Mouse (Mus musculus) left cerebral cortex, adult 2 months (tissue): ENCODE results near the gene Sec24c. TPM values are rescaled to one million over a fixed set of nuclear protein-coding genes. Genes with fewer than 3 reads are reported as not detected.

Experiments
- DNase-seq, 2 experiments: peaks; one replicate each; pipeline ENCODE4 v3.0.0; 2021 to 2022; ENCODE audit warnings: low spot score in 2 of 2, mixed read lengths in 1 of 2; ENCODE audit errors: extremely low spot score in 1 of 2
- H3K27ac ChIP-seq: fragments of 200-600 bp; 2 replicates; pipeline ENCODE4 v1.8.1; 2022
- H3K4me3 ChIP-seq: fragments of 200-600 bp; 2 replicates; pipeline ENCODE4 v1.8.1; 2022
- CTCF ChIP-seq: fragments of 200-600 bp; IDR thresholded peaks from 2 replicates; pipeline ENCODE4 v1.8.1; 2022; ENCODE audit warnings: antibody characterized with exemption, mild to moderate bottlenecking, moderate library complexity
- intact Hi-C: fragments of 180-260 bp; cut with DNase I; formaldehyde crosslinking; loops from one replicate; pipeline ENCODE4 v1.15.1; 2025
- total RNA-seq, 2 experiments: library from RNA; stranded (reverse); gene quantifications; 2 replicates each; pipeline ENCODE4 v1.2.3; 2021

Sec24c gene
- total RNA-seq, 2 experiments from 2014 or later, result 113 to 115 TPM

DNA sequence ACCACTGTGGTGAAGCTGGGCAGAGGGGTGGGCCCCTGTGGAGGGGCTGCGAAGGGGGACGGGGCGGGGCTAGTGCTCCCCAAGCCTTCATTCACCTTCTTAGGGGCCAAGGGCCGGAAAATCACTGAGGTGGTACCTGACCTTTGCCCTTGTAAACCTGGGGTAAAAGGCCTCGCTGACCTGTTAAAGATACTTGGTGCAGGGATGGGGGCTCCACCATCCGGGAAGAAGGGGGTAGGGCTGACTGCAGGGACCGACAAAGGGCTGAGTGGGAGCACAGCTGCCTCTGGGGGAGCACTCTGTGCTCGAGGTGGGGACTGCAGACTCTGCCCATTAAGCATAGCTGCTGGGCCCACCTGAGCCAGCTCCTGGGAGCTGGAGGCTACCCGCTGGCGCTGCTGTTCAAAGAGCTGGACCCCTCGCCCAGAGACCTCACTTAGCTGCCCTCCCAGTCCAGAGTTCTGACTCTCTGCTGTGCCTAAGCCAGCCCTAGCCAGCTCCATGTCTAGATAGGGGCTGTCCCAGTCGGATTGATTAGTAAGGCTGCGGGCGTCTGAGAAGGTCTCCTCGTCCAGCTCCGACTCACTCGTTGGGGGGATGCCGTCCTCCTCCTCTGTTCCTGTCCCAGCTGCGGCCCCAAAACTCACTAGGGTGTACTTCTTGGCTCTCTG is 12.3 kb upstream of the Sec24c start:
- H3K27ac ChIP-seq, result peak overlapping the region; percentile 94
- intact Hi-C loops, result loop anchor here (2.0 kb wide), 1 partner anchor 261 kb away; no protein-coding TSS in a partner anchor
- DNase-seq, result no peak
- TF ChIP-seq CTCF, result no peak
- peak overlapping the region; percentile 92 for H3K4me3 ChIP-seq

DNA sequence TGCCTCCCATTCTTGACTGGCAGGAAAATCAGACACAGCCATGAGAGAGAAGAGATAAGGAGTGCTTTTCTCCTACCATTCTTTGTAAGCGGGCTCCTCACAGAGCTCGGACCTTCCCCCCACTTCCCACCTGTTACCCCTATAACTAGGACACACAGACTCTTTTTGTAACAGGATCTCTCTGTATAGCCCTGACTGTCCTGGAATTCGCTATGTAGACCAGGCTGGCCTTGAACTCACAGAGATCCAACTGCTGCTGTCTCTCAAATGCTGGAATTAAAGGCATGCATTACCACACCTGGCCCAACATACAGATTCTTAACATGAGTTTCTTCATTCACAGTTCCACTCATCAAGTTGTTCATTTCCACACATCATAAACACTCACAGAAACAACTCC is 11.4 kb upstream of the Sec24c start:
- TF ChIP-seq CTCF, result no peak
- Histone ChIP-seq H3K4me3 (no peak overlapping the region), H3K27ac (no peak overlapping the region)
- intact Hi-C loops, result no loop called here
- DNase-seq, result no peak

DNA sequence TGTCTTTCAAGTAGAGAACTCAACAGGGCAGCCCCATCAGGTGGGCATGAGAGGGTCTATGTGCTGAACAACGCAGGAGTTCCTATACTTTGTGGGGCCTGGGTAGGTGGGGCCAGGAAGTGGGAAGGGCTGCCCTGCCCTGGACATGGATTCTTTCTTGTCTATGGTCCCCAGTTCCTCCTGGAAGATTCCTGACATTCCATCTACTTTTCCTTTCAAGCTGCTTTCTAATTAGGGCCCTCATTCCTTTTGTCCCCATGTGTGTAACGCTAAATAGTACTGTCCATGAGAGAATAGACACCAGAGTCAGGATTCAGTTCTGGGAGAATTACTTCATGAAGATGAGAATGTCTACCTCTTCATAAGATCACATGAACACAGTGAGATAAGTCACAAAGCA is 10.5 kb upstream of the Sec24c start:
- intact Hi-C loops, result no loop called here
- no peak for TF ChIP-seq CTCF
- DNase-seq, result no peak
- H3K4me3 ChIP-seq, result no peak overlapping the region
- no peak overlapping the region for H3K27ac ChIP-seq

DNA sequence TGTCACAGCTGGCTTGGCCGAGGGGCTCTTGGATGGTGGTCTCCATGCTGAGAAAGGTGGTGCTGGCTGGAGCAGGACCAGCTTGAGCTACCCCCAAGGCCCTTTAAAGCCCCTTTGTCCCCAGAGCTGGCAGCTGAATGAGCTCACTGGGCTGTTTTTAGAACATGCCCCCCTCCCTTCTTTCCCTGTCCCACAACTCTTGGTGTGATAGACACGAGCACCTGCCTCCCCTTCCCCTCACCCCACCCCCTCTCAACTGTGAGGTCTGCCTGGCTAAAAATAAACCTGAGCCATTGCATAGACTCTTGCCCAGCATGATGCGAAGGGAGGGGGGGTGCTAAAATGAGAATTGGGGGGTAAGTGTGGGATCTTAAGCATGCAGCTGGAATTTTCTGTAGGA is 9.7 kb upstream of the Sec24c start:
- intact Hi-C loops, result no loop called here
- TF ChIP-seq CTCF, result no peak

DNA sequence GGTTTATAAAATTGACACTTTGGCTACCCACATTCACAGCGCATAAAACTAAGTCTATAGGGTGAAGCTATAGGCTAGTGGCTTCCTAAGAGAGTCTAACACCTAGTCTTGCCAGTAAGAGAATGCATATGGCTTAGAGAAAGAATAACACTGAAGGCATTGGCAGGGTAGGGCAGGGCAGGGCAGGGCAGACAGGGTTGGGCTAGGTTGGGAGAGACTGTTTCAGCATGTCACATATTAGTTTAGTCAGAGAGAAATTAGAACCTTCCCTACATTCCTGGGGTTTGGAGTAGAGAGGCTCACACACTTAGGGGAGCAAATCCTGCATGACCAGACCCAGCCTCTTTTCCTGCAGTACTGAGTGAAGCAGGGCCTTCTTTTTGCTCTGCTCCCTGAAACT is 6.6 kb upstream of the Sec24c start:
- no peak overlapping the region for H3K4me3 ChIP-seq
- DNase-seq, result no peak
- intact Hi-C loops, result no loop called here
- no peak for TF ChIP-seq CTCF
- H3K27ac ChIP-seq, result no peak overlapping the region

More for the DNA sequence above, 9.7 kb upstream of the Sec24c start:
- Histone ChIP-seq H3K4me3 (no peak overlapping the region), H3K27ac (no peak overlapping the region)
- DNase-seq, result no peak

DNA sequence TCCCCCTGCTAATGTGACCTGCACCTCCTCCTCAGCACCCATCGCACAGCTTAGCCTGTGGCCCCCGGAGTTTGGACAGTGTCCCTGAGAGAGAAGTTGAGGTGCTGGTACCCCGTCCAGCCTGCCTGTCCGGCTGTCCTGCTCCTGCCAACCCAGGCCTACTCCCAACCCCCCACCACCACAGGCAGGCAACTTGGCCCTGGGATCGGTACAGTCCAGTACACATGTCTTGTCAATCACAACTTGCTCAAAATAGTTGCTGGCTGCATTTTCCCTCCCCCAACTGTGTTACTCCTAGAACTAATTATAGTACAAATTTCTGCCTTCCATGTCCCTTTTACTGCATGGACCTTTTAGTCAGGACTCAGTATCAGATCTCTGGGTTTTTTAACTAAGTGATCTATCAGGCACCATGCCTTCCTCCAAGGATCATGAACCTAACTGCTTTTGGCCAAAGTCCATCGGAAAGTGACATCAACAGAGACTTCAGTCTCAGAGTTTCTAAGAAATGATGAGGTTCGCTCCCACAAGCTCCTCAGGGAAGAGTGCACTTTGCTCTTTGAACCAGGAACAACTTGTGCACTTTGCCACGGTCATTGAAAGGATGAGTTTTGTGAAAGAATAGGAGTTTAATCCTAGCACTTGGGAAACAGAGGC is 5.8 kb upstream of the Sec24c start, which contains the start of gene Synpo2l:
Gene Synpo2l, minus strand, starts transcription at position 201 of the 657 bp plus-strand sequence.
- DNase-seq, result no peak
- intact Hi-C loops, result no loop called here
- H3K27ac ChIP-seq, result no peak within 1 kb of the TSS
- no peak within 1 kb of the TSS for H3K4me3 ChIP-seq
- TF ChIP-seq CTCF, result no peak

DNA sequence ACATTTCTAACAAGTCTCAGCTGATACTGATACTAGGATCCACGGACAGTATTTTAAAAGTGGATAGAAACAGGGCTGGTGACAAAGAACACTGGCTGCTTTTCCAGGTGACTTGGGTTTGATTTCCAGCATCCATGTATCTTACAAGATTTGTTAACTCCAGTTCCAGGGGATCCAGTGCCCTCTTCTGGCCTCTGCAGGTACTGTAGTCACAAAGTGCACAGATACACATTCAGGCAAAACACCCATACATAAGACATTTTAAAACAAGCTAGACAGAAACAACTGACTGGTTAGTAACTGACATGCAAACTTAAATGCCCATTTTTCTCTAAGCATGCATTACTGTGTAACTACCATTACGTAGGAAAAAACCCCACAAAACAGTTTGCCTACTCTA is 1.1 kb upstream of the Sec24c start:
- peak; percentile 43 for TF ChIP-seq CTCF
- intact Hi-C loops, result no loop called here
- DNase-seq, result no peak
- Histone ChIP-seq H3K4me3 (no peak overlapping the region), H3K27ac (no peak overlapping the region)

DNA sequence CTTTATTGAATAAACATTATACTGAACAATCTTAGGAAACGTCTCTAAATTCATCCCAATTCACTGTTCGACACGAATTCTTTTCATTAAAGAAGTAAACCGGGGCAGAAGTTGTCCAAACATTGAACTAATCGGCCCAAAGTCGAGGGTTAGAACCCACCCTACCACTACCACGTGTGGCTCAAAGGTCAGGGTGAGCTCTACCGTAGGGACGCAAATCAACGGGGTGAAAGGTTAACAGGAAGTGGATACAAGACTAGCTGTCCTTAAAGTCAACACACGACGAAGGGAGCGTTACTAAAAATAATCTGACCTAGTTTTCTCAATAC is 409 bp upstream of the Sec24c start:
- intact Hi-C loops, result no loop called here
- TF ChIP-seq CTCF, result no peak; the same call in 1 of the 2 replicates
- H3K27ac ChIP-seq, result peak overlapping the region; percentile 63; the same call in 1 of the 2 replicates
- peak; percentile 43 to 56 for DNase-seq
- peak overlapping the region; percentile 76 for H3K4me3 ChIP-seq

DNA sequence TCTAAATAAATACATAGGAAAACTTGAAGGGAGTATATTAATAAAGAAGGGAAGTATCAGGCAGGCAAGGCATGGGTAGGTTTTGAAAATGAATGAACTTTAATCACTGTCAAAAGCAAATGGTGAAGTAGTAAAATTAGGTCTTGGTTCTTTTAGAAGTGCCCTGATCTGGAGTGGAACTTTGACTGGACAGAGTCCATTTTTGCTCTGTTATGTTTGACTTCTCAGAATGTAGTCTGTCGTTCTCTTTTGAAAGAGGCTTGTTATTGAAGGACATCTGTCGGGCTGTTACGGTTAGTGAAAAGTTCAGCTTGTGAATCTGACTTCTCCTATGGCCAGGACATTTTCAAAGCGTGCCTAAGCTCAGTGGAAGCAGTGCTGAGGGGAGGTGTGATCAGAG is 3.8 kb downstream of the Sec24c start:
- TF ChIP-seq CTCF, result no peak

DNA sequence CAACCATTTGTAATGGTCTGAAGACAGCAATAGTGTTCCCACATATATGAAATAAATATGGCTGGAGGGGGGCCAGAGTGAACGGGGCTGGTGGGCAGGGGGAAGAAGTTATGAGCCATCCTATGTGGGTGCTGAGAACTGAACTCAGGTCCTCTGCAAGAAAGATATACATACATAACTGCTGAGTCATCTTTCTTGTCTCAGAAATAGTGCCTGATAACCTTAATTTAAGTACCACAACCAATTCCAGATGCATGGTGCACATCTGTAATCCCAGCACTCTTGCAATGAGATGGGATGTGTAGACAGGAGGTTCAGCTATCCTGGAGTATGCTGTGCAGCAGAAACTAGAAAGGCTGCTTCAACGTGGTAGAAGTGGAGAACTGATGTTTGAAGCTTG is 7.6 kb downstream of the Sec24c start:
- Histone ChIP-seq H3K27ac (no peak overlapping the region), H3K4me3 (no peak overlapping the region)
- no peak for DNase-seq
- intact Hi-C loops, result no loop called here
- TF ChIP-seq CTCF, result no peak

More for the DNA sequence above, 3.8 kb downstream of the Sec24c start:
- DNase-seq, result no peak
- no peak overlapping the region for H3K27ac ChIP-seq
- intact Hi-C loops, result no loop called here
- no peak overlapping the region for H3K4me3 ChIP-seq

DNA sequence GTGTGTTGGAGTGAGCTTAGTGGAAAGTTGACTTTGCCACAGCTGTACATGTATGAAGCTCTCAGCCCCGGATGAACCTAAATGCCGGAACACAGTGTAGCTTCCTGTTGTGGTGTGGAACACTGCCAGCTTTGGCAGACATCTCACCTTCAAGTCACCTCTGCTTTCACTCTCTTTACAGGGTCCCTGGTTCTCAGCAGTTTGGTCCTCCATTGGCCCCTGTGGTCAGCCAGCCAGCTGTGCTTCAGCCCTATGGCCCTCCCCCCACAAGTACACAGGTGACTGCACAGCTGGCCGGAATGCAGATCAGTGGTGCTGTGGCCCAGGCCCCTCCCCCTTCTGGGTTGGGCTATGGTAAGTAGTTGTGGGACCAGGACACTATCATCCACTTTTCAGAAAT is 8.4 kb downstream of the Sec24c start:
- intact Hi-C loops, result no loop called here

DNA sequence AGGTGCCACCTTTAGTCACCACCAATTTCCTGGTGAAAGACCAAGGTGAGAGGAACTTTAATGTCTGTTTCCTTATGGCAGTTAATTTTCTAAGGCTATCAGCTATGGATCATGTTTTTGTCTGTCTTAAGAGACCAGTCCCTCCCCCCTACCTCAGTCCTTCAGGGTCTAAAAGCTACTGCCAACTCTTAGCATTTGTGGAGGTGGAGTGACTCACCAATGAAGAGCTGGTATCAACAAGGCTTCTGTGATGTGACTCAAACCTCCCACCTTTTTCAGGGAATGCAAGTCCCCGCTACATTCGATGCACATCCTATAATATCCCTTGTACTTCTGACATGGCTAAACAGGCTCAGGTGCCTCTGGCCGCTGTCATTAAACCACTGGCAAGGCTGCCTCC is 12.5 kb downstream of the Sec24c start:
- H3K27ac ChIP-seq, result no peak overlapping the region
- intact Hi-C loops, result no loop called here
- H3K4me3 ChIP-seq, result no peak overlapping the region
- DNase-seq, result no peak
- no peak for TF ChIP-seq CTCF

More for the DNA sequence above, 8.4 kb downstream of the Sec24c start:
- no peak for DNase-seq
- Histone ChIP-seq H3K4me3 (no peak overlapping the region), H3K27ac (no peak overlapping the region)
- TF ChIP-seq CTCF, result no peak

DNA sequence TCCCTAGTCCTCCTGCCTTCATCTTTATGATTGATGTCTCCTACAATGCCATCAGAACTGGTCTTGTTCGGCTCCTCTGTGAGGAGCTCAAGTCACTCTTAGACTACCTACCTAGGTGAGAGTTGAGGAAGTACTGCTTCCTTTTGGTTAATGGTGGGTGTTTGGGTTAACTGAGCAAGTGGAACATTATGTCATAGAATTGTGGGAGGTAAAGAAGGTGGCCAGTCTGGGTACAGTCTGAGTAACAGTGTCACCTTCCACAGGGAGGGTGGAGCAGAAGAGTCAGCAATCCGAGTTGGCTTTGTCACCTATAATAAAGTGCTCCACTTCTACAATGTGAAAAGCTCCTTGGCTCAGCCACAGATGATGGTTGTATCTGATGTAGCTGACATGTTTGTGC is 14.9 kb downstream of the Sec24c start:
- no peak overlapping the region for H3K4me3 ChIP-seq
- TF ChIP-seq CTCF, result no peak
- no peak for DNase-seq
- H3K27ac ChIP-seq, result no peak overlapping the region
- intact Hi-C loops, result no loop called here
